Mouse (Mus musculus) layer of hippocampus, adult 8-10 months (tissue): ENCODE measurements around the gene Slc16a5. TPM values are rescaled to one million over a fixed set of nuclear protein-coding genes. Genes with fewer than 3 reads are reported as not detected.

Experiments used
- DNase-seq, 2 experiments: peaks; one replicate each; pipeline ENCODE4 v3.0.0; 2022; ENCODE audit warnings: low spot score in 2 of 2
- microRNA-seq, 2 experiments: library from miRNA; unstranded; fragments of <30 nt; microRNA quantifications; one replicate each; pipeline ENCODE4 v1.2.0; 2022
- total RNA-seq, 4 experiments: library from RNA; stranded (reverse); gene quantifications; 2 replicates each; pipeline ENCODE4 v1.2.4; 2022

The Slc16a5 gene
- total RNA-seq, 4 experiments from 2014 or later: 0.21 TPM; not detected in 3

GRCm38 (mm10) chr11:115513271-115514237 is 51.3 kb downstream of the Slc16a5 start:
- DNase-seq: peak in 1 of 2 experiments; percentile 44

GRCm38 (mm10) chr11:115514238-115514663 is 52.0 kb downstream of the Slc16a5 start, which contains the start of gene Jpt1:
Gene Jpt1 (minus strand): TSS chr11:115514387.
- DNase-seq: peak; percentile 95 to 97

- DNase-seq: no peak
These were observed 52.7 kb downstream of the Slc16a5 start for GRCm38 (mm10) chr11:115515021-115515420.

- no peak for DNase-seq
These were observed 54.7 kb downstream of the Slc16a5 start for GRCm38 (mm10) chr11:115516942-115517341.

- no peak for DNase-seq
These were observed 56.4 kb downstream of the Slc16a5 start for GRCm38 (mm10) chr11:115518693-115519092.

- DNase-seq: no peak
These were observed 57.3 kb downstream of the Slc16a5 start for GRCm38 (mm10) chr11:115519581-115519980.

- no peak for DNase-seq
These were observed 57.9 kb downstream of the Slc16a5 start for GRCm38 (mm10) chr11:115520218-115520617.

GRCm38 (mm10) chr11:115521080-115521479 is 58.8 kb downstream of the Slc16a5 start:
- DNase-seq: no peak

GRCm38 (mm10) chr11:115522238-115522637 is 60.0 kb downstream of the Slc16a5 start:
- DNase-seq: no peak

- DNase-seq: no peak
These were observed 60.4 kb downstream of the Slc16a5 start for GRCm38 (mm10) chr11:115522703-115523102.

Small RNAs within 50 kb of the gene (microRNA-seq; reads per million reads assigned to microRNA genes)
- gene Mir3968: 0 reads per million in 2 experiments

Other genes with a start within 250 kb of the Slc16a5 start
- gene Grin2c, start 195.2 kb upstream of the Slc16a5 start, total RNA-seq: 10 to 100 TPM; 42.3 to 48.8 (median 44.6) TPM
- 10 to 100 TPM; 22.8 to 25.5 (median 24.6) TPM for gene Fdxr, start 185.4 kb upstream of the Slc16a5 start, total RNA-seq
- gene Fads6, start 164.8 kb upstream of the Slc16a5 start, total RNA-seq: 10 to 100 TPM; 16.7 to 18.5 (median 17.1) TPM
- under 1 TPM; 0.30 to 0.55 (median 0.40) TPM for gene Otop2, start 155.3 kb upstream of the Slc16a5 start, total RNA-seq
- gene Ush1g, start 140.4 kb upstream of the Slc16a5 start, total RNA-seq: under 1 TPM; 0.36 to 0.95 (median 0.59) TPM
- under 1 TPM in 2 of 4 experiments, not detected in 2; 0.14 to 0.27 TPM for gene Otop3, start 127.7 kb upstream of the Slc16a5 start, total RNA-seq
- gene Hid1, start 94.7 kb upstream of the Slc16a5 start, total RNA-seq: 100 to 1,000 TPM; 104 to 119 (median 117) TPM
- gene Cdr2l, start 80.6 kb upstream of the Slc16a5 start, total RNA-seq: 10 to 100 TPM; 25.7 to 29.6 (median 25.9) TPM
- 100 to 1,000 TPM; 100 to 115 (median 105) TPM for gene Mrpl58, start 58.7 kb upstream of the Slc16a5 start, total RNA-seq
- gene Atp5h, start 42.5 kb upstream of the Slc16a5 start, total RNA-seq: 100 to 1,000 TPM; 450 to 501 (median 483) TPM
- gene Kctd2, start 42.3 kb upstream of the Slc16a5 start, total RNA-seq: 10 to 100 TPM; 67.4 to 74.9 (median 71.2) TPM
- gene Trim80, start 21.9 kb upstream of the Slc16a5 start, total RNA-seq: not detected
- 10 to 100 TPM in 3 of 4 experiments, 1 to 10 TPM in 1; 10.0 to 16.7 (median 13.0) TPM for gene Armc7, start 13.2 kb downstream of the Slc16a5 start, total RNA-seq
- 10 to 100 TPM; 58.8 to 68.5 (median 66.3) TPM for gene Nt5c, start 29.4 kb downstream of the Slc16a5 start, total RNA-seq
- gene Jpt1, start 51.9 kb downstream of the Slc16a5 start, total RNA-seq: 100 to 1,000 TPM; 109 to 139 (median 124) TPM
- 100 to 1,000 TPM; 285 to 340 (median 310) TPM for gene Sumo2, start 73.8 kb downstream of the Slc16a5 start, total RNA-seq
- gene Nup85, start 102.0 kb downstream of the Slc16a5 start, total RNA-seq: 10 to 100 TPM; 47.0 to 64.9 (median 53.1) TPM
- 10 to 100 TPM; 49.1 to 55.3 (median 52.6) TPM for gene Mrps7, start 141.5 kb downstream of the Slc16a5 start, total RNA-seq
- gene Gga3, start 141.6 kb downstream of the Slc16a5 start, total RNA-seq: 100 to 1,000 TPM in 2 of 4 experiments, 10 to 100 TPM in 2; 91.9 to 121 (median 102) TPM
- gene Mif4gd, start 150.5 kb downstream of the Slc16a5 start, total RNA-seq: 10 to 100 TPM; 16.5 to 22.5 (median 17.9) TPM
- gene Slc25a19, start 165.8 kb downstream of the Slc16a5 start, total RNA-seq: 10 to 100 TPM; 55.6 to 81.3 (median 64.7) TPM
- 100 to 1,000 TPM; 179 to 220 (median 196) TPM for gene Grb2, start 246.1 kb downstream of the Slc16a5 start, total RNA-seq